Mouse (Mus musculus) stomach, postnatal 0 days (tissue): ENCODE data around the gene Onecut3.

Source experiments
- CTCF ChIP-seq: IDR thresholded peaks from 2 replicates; pipeline ENCODE4 v1.5.1; 2016; ENCODE audit warnings: antibody characterized with exemption, low read depth, mild to moderate bottlenecking, moderate library complexity
- EP300 ChIP-seq: optimal IDR thresholded peaks from 2 replicates; pipeline ENCODE3; 2016; ENCODE audit warnings: antibody characterized with exemption

DNA sequence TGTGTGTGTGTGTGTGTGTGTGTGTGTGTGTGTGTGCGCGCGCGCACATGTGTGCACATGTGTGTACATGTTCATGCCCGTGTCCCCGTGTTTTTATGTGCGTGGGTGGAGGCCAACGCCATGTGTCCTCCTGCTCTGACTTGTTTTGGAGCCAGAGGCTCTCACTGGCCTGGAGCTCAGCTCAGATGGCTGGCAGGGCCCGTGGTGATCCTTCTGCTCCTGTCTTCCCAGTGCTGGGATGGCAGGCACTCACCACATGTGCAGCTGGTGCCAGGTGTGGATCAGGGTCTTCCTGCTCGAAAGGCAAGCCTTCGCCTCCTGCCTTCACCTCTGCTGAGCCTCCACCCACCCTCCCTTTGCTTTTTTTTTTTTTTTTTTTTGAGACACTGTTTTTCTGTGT lies 35.0 kb upstream of the Onecut3 start:
- no peak for TF ChIP-seq CTCF
- TF ChIP-seq EP300 = no peak
